Mouse (Mus musculus) intestine, embryonic 15.5 days (tissue): ENCODE measurements around the gene Nrg4. TPM values are rescaled to one million over a fixed set of nuclear protein-coding genes. Genes with fewer than 3 reads are reported as not detected.

ENCODE experiments used
- ATAC-seq: fragments of 200-750 bp; cut with Nextera tagmentation; 2 replicates; pipeline ENCODE4 v1.8.0; 2017; ENCODE audit warnings: moderate TSS enrichment, moderate library complexity
- H3K27ac ChIP-seq: fragments of 300-500 bp; sonication (generic); 2 replicates; pipeline ENCODE4 v1.5.1; 2015; ENCODE audit warnings: mild to moderate bottlenecking, inconsistent platforms
- H3K27me3 ChIP-seq: fragments of 300-500 bp; sonication (generic); replicated peaks from 2 replicates; pipeline ENCODE4 v1.6.1; 2015; ENCODE audit warnings: inconsistent platforms
- H3K36me3 ChIP-seq: fragments of 300-500 bp; sonication (generic); 2 replicates; pipeline ENCODE4 v1.6.1; 2015; ENCODE audit warnings: inconsistent platforms
- H3K4me1 ChIP-seq: fragments of 300-500 bp; sonication (generic); replicated peaks from 2 replicates; pipeline ENCODE4 v1.6.1; 2015; ENCODE audit warnings: inconsistent platforms
- H3K4me2 ChIP-seq: fragments of 300-500 bp; sonication (generic); replicated peaks from 2 replicates; pipeline ENCODE4 v1.6.1; 2015; ENCODE audit warnings: mild to moderate bottlenecking, inconsistent platforms
- H3K4me3 ChIP-seq: fragments of 300-500 bp; sonication (generic); replicated peaks from 2 replicates; pipeline ENCODE4 v1.5.1; 2015; ENCODE audit warnings: inconsistent platforms
- H3K9ac ChIP-seq: fragments of 300-500 bp; sonication (generic); 2 replicates; pipeline ENCODE4 v1.6.1; 2015; ENCODE audit warnings: inconsistent platforms
- H3K9me3 ChIP-seq: fragments of 300-500 bp; sonication (generic); 2 replicates; pipeline ENCODE4 v1.6.1; 2016; ENCODE audit warnings: inconsistent platforms
- WGBS: fragments of 180-500 bp; shearing (Covaris S2); methylation state at CpG from one replicate; pipeline ENCODE4 v1.1.7; 2015; 5-methylcytosine and 5-hydroxymethylcytosine counted together
- polyA plus RNA-seq: library from polyadenylated mRNA; unstranded; fragments of >200 nt; fragmentation: Nextera tagmentation; extraction: Ambion mirVana; gene quantifications from 2 replicates; pipeline ENCODE4 v1.2.1, GENCODE M21; 2015

Gene Nrg4
- polyA plus RNA-seq, 1 experiment from 2014 or later, result 1.1 TPM

GRCm38 (mm10) chr9:55172195-55172685 lies 154.4 kb downstream of the Nrg4 start:
- ATAC-seq, result no peak
- Histone ChIP-seq H3K9me3 (no peaks in the 10 kb centered on the region), H3K4me2 (no peak overlapping the region), H3K4me1 (no peaks in the 10 kb centered on the region), H3K27me3 (no peaks in the 10 kb centered on the region), H3K27ac (no peak overlapping the region), H3K9ac (no peak overlapping the region), H3K36me3 (no peaks in the 10 kb centered on the region), H3K4me3 (no peak overlapping the region)
- 94% methylated on average over 1 of the region's 1 CpGs for WGBS

- no peak overlapping the region for H3K9ac ChIP-seq
- WGBS, result 85% methylated on average over 7 of the region's 7 CpGs
- H3K36me3 ChIP-seq, result no peaks in the 10 kb centered on the region
- ATAC-seq, result no peak
- no peaks in the 10 kb centered on the region for H3K9me3 ChIP-seq
- H3K27ac ChIP-seq, result no peak overlapping the region
- H3K4me3 ChIP-seq, result no peak overlapping the region
- H3K27me3 ChIP-seq, result no peaks in the 10 kb centered on the region
- H3K4me2 ChIP-seq, result no peak overlapping the region
- no peaks in the 10 kb centered on the region for H3K4me1 ChIP-seq
These were observed 155.8 kb downstream of the Nrg4 start for GRCm38 (mm10) chr9:55170655-55171412.

Other genes starting within 250 kb of the Nrg4 start
- 29.7 and 30.6 TPM in 2 replicates for gene Ube2q2, start 178.0 kb downstream of the Nrg4 start, polyA plus RNA-seq
- 55.8 and 56.8 TPM in 2 replicates for gene Fbxo22, start 117.9 kb downstream of the Nrg4 start, polyA plus RNA-seq
- gene Tmem266, start 69 bp upstream of the Nrg4 start, polyA plus RNA-seq, result 0.81 and 1.3 TPM in 2 replicates
- 288 and 318 TPM in 2 replicates for gene Etfa, start 185.4 kb upstream of the Nrg4 start, polyA plus RNA-seq
- gene Isl2, start 211.8 kb upstream of the Nrg4 start, polyA plus RNA-seq, result 3.3 and 3.7 TPM in 2 replicates